Mouse (Mus musculus) left cerebral cortex, adult 11 months (tissue): ENCODE measurements around the gene Gm17428.
"Not testable (repeated sequence)": the region's sequence is repeated elsewhere in the genome, so short reads cannot be mapped to it uniquely, and the experiment has no call there.

Experiments used
- DNase-seq: peaks from one replicate; pipeline ENCODE4 v3.0.0; 2022; ENCODE audit warnings: low spot score

Gm17428 gene

DNA sequence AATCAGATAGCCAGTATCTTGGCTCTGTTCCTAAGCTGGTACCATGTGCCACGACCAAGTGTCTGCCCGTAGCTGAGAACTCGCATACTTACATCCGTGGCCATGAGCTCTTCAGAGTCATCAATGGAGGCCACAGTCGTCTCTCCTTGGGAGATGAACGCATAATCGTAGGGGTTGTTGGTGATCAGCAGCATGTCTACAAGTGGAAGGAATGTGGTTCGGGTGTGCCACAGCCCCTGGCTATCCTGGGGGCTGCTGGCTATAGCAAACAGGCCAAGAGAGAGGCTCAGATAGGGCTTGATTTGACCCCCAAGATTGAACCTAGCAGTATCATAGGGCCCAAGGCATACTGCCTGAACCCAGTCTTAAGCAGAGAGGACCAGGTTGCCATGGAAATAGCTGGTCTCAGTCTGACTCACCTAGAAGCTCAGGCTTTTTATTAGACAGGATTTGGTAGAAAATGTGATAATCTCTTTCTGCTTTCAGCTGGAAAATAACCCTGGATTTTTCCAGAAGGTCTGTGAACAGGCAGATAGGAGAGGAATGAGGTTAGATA is 13.2 kb downstream of the Gm17428 start:
- DNase-seq: no peak

GRCm38 (mm10) chr14:54992196-54992595 is 15.5 kb downstream of the Gm17428 start:
- DNase-seq: no peak

GRCm38 (mm10) chr14:54993636-54994035 is 16.9 kb downstream of the Gm17428 start:
- DNase-seq: no peak

DNA sequence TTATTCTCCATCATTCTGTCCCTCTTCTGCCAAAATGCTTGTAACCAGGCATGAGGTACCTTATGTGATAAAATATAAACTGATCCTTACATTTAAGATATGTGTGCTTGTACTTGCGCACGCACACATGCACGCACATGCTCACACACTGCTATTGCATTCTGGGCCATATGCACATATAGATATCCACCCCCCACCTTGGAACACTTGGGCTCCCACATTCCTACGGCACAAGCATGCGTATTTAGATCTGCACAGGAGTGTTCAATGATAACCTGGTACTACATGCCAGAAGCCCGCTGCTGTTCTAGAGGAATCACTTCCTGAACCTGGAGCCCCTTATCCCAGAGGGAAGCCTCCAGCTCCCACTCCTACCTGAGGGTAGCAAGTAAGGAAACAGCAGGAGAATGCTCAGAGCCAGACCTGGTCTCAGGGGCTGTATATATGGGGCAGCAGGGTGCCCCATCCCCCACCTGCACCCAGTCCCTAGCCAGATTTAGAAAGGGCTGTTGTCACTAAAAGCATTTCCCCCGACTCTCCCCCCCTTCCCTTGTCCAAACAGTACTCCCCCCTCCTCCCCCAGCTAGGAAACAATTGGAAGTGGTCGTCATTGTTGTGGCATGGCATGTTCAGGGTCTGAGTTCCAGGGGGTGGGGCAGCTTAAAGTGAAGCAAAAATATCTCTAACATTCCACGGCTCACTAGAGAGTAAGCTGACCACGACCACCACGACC is 17.6 kb downstream of the Gm17428 start, which contains the start of gene Myh7:
Myh7 (minus strand) TSS at position 491 of the 733 bp plus-strand sequence.
- no peak for DNase-seq

- no peak for DNase-seq
Measured at GRCm38 (mm10) chr14:54994869-54995186, 18.1 kb downstream of the Gm17428 start.

DNA sequence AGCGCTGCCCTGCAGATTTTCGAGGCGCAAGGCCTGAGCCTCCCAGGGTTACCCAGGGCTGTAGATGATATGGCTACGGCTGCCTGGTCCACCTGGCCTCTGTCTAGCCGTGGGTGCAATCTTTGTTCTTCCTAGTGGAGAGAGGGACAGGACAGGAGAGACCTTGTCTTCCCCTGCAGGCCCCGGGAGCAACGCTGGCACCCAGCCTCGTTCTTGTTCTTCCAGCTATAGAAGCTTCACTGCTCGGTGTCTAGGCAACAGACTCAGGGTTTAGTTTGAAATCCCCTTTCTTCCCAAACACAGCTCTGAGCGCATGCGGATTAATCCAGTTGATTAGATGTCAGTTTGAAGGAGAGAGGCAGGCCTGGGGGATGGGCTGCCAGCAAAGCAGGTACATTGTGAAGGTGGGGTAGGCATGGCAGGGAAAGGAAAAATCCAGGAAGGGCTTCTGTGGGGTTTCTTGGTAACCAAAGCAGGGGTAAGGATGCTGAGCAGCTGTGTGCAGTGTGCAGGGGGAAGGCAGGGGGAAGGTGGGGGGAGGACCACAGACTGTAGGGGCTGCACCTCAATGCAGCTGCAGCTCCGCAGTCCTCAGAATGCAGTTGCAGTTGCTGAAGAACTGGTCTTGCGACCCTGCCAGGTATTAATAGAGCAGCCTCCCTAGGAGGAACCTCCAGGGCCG is 18.9 kb downstream of the Gm17428 start:
- no peak for DNase-seq

DNA sequence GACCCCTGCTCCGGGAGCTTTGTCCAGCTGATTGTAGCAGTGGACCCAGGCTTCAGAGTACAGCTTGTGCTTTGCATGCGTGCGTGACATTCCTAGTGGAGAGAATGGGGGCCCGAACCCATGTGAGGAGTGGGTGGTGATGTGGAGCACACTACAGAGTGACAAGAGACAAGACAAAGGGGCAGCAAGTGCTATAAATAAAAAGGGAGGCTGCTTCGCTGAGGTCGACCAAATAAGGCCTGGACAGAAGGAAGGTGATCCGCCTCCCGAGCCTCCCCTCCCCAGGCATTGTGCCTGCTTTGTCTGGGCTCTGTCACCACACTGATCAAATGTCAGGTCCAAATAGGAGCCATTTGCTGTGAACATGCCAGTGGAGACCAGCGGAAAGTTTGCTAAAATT is 20.1 kb downstream of the Gm17428 start:
- DNase-seq: no peak

GRCm38 (mm10) chr14:54997297-54997696 is 20.6 kb downstream of the Gm17428 start:
- no peak for DNase-seq

DNA sequence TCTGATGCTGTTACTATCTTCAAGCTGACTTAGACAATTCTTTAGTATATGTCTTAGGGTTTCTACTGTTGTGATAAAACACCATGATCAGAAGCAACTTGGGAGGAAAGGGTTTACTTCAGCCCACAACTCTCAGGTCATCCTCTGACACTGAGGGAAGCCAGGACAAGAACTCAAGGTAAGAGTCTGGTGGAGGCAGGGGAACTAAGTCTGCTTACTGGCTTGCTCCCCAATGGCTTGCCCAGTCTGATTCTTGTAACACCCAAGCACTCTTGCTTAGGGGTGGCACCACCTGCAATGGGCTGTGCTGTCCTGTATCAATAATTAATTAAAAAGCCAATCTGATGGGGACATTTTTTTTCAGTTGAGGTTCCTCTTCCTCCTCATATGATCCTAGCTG is 21.9 kb downstream of the Gm17428 start:
- DNase-seq: no peak

- not testable (repeated sequence) for DNase-seq
Measured at GRCm38 (mm10) chr14:54999868-55000267, 23.1 kb downstream of the Gm17428 start.

GRCm38 (mm10) chr14:55000814-55001213 is 24.1 kb downstream of the Gm17428 start:
- no peak for DNase-seq

GRCm38 (mm10) chr14:55001446-55001845 is 24.7 kb downstream of the Gm17428 start:
- no peak for DNase-seq

GRCm38 (mm10) chr14:55001938-55002686 is 25.4 kb downstream of the Gm17428 start:
- DNase-seq: no peak

DNA sequence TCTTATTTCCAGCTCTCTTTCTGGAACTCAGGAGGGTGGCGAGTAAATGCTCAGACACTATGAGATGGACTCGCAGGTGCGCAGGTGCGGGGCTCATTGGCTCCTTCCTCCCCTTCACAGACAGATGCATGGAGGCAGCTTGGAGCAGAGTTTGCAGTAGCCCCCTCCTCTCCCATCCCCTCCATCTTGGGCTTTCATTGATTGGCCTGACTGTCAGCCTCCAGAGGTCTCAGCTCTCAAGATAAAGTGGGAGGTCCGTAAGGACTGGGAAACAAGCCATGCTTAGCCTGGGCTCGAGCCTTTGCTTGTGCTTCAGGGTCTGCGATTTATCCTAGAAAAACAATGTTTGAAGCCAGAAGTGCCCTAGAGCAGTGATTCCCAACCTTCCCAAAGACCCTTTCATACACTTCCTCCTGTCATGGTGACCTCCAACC is 26.0 kb downstream of the Gm17428 start:
- no peak for DNase-seq

DNA sequence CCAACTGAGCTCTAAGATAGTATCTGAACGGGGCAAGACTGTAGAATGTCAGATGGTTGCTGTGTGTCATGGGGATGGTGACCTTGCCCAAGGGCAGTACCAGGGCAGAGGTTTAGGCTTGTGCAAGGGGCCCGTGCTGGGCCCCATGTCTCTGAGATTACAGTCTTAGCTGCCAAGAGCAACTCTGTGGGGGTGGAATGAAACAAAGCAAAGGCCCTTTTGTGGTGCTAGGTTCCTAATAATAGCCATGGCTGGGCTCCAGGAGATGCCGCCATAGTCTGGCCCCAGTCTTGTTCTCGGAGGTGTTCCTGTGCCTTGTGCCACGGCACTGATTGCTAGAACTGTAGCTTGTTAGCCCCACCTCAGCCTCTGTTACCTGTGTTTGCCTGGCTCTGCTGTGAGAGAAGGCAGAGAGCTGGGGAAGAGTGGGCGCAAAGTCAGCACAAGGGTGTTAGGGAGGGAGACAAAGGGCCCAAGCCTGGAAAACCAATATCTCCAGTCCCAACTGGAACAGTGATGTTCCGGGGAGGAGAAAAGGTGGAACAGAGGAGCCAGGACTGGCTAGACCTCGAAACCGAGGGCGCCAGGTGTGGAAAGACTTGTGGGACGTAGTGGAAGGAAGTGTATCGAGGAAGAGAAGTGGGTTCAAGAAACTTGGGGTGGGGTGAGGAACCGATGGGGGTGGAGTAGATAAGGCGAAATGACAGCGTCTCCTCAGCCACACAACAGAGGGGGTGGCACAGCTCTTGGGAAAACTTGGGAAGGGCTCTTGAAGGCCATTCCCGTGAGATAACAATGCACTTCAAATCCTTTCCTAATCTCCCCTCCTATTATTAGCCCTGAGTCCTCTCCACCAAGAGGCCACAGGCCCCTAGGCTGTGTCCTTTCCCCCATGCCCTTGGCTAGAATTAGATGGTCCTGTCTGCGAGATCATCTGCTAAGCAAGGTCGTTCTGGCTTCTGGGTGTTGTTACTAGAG is 27.4 kb downstream of the Gm17428 start:
- no peak for DNase-seq

- DNase-seq: no peak
Measured at GRCm38 (mm10) chr14:55005506-55005905, 28.8 kb downstream of the Gm17428 start.

DNA sequence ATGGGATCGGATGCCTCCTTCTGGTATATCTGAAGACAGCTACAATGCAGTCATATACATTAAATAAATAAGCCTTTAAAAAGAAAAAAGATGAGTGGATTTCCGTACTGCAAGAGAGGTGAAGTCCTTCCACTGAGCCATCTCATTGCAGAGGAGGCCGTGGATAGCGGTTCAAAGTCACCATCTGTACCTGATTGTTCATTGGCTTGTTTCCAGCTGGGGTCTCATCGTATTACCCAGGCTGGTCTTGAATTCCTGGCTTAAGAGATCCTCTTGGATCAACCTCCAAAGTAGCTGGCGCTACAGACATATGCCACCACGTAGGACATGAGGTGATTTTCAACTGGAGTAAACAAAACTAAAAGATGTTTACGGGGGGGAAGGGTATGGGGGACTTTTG is 29.2 kb downstream of the Gm17428 start:
- no peak for DNase-seq

DNA sequence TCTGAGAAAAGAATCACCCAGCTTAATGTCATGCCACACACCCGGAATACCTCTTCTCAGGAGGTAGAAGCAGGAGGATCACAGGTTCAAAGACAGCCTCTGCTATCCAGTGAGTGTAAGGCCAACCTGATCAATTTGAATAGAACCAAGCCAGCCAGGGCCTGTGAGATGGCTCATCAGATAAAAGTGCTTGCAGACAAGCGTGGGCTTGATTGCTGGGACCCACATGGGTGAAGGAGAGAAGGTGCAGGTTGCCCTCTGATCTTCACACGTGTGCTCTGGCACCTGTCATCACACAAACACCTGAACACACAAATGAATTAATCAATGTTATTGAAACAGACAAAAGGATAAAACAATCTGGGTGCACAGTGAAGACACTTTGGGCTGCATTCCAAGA is 29.8 kb downstream of the Gm17428 start:
- DNase-seq: no peak

DNA sequence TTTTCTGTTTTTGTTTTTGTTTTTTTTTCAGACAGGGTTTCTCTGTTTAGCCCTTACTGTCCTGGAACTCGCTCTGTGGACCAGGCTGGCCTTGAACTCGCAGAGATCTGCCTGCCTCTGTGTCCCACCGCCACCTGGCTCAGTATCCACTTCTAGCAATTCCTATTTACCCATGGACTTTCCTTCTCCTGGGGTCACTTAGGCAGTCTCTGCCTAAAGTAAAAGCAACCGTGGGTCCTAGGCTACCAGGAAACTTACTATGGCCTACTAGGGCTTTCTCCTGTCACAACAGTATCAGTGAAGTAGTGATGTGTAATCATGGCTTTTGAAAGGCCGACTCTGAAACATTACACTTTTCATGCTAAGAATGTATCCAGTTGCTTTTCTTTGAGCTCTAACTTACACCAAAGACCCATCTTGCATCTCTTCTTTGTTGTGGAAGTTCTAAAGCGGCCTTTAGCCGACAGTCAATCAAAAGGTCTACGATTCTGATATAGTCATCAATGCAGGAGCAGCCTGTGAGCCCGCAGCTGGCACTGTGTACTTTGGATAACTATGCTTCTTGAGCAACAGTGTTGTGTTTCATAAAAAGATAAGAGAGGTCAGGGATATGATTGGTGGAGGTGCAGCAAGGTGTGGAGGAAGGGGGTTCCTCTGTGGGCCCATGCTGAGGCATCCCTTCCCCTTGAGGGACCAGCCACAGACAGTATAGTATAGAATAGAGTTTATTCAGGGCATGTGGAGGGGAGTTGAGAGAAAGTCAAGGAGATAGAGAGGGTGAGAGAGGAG is 30.6 kb downstream of the Gm17428 start:
- no peak for DNase-seq

DNA sequence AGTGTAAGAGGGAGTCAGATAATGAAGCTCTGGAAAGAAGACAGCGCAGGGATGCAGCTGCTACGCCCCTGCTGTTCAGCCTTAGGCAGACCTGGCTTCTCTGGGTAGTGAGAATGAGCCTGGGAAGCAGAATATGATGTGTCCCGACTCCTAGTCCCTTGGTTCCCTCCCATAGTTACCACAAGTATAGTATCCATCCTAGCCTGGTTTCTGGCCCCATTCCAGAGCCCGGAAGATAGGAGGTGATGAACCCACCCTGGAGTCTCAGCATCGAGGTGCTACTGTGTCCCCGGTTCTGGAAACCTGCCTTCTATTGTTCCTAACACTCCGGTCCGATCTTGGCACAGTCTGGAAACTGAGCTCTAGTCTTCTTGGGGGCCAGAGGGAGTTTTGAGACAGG is 31.7 kb downstream of the Gm17428 start:
- DNase-seq: no peak

- DNase-seq: no peak
Measured at GRCm38 (mm10) chr14:55011116-55011515, 34.4 kb downstream of the Gm17428 start.
